Mouse (Mus musculus) Muller cell, postnatal 12 days (primary cell): ENCODE measurements at regions not wholly inside any gene's neighbourhood (a gene's known extent, or its start where the extent isn't known, plus 50 kb on each side); places are given as distances from the start of the nearest gene placed in this dataset.

Source experiments
- DNase-seq: peaks from one replicate; pipeline ENCODE4 v3.0.0-alpha.2; 2015; ENCODE audit errors: inconsistent ontology term

- DNase-seq = no peak
These were observed 117.6 kb upstream of the Spdye4c start for GRCm38 (mm10) chr2:128473241-128473954.

- DNase-seq = no peak
These were observed 117.0 kb upstream of the Spdye4c start for GRCm38 (mm10) chr2:128473997-128474396.

GRCm38 (mm10) chr2:128477242-128477641 lies 113.8 kb upstream of the Spdye4c start:
- no peak for DNase-seq

- DNase-seq = no peak
These were observed 99.7 kb upstream of the Spdye4c start for GRCm38 (mm10) chr2:128491217-128491877.

- DNase-seq = no peak
These were observed 97.1 kb upstream of the Spdye4c start for GRCm38 (mm10) chr2:128493871-128494270.

- DNase-seq = no peak
These were observed 93.1 kb upstream of the Spdye4c start for GRCm38 (mm10) chr2:128497891-128498290.

GRCm38 (mm10) chr2:128498611-128499010 lies 92.4 kb upstream of the Spdye4c start:
- no peak for DNase-seq

- DNase-seq = no peak
These were observed 91.3 kb upstream of the Spdye4c start for GRCm38 (mm10) chr2:128499575-128500184.

GRCm38 (mm10) chr2:128502676-128503075 lies 88.3 kb upstream of the Spdye4c start:
- no peak for DNase-seq

GRCm38 (mm10) chr2:128503136-128503935 lies 87.7 kb upstream of the Spdye4c start:
- peak; percentile 33 for DNase-seq

GRCm38 (mm10) chr2:128507591-128508243 lies 83.3 kb upstream of the Spdye4c start:
- peak; percentile 33 for DNase-seq

- DNase-seq = peak; percentile 15
These were observed 82.8 kb upstream of the Spdye4c start for GRCm38 (mm10) chr2:128508244-128508605.

- DNase-seq = no peak
These were observed 79.7 kb upstream of the Spdye4c start for GRCm38 (mm10) chr2:128511291-128511690.

GRCm38 (mm10) chr2:128512852-128513251 lies 78.2 kb upstream of the Spdye4c start:
- no peak for DNase-seq

- no peak for DNase-seq
These were observed 76.3 kb upstream of the Spdye4c start for GRCm38 (mm10) chr2:128514463-128515290.

- DNase-seq = peak; percentile 41
These were observed 75.3 kb upstream of the Spdye4c start for GRCm38 (mm10) chr2:128515701-128516100.

GRCm38 (mm10) chr2:128516694-128517093 lies 74.3 kb upstream of the Spdye4c start:
- no peak for DNase-seq

- no peak for DNase-seq
These were observed 72.9 kb upstream of the Spdye4c start for GRCm38 (mm10) chr2:128518142-128518541.

GRCm38 (mm10) chr2:128521701-128522443 lies 69.1 kb upstream of the Spdye4c start:
- DNase-seq = no peak
